Mouse (Mus musculus): ENCODE measurements around the gene Qprt.

- TF ChIP-seq POLR2A (IDR thresholded peaks at IDR 0.05; ENCODE audit: borderline replicate concordance, extremely low read depth, low read depth, low read length) (no peak), CTCF (IDR thresholded peaks at IDR 0.05; ENCODE audit: insufficient read depth, low read length) (no peak)
Observed at GRCm38 (mm10) chr7:127139562-127139961, 17.5 kb upstream of the Qprt start.
